ENCODE assay signal across 12 mouse cellular contexts in the genomic region with DNA sequence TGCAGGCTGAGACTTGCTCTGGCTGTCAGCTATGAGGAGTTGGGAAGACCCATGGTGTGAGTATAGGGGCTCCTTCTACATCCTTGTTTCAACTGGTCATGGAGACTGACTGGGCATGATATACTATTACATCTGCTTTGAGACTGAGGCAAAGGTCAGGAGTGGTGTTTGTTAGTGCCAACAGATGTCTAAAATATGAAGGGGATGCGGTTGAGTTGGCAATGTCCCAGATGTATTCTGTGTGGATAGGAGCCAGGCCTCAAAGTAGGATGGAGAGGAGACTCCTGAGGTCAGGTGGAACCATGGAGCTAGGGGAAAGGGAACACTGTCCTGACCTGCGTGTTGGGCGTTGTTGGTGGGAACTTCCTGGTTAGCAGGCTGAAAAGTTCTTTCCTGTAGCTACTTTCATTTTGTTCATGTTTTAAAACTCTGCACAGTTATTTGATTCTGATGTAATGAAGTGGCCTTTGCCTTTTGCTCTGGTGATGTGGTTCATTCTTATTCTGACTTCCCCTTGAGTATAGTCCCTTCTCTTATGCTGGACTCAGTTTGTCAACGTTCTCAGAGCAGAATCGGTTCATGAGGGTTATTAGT. TPM values are rescaled to one million over a fixed set of nuclear protein-coding genes. Genes with fewer than 3 reads are reported as not detected.
DNase-seq lines count a peak whose midpoint lies in the region; ATAC-seq and TF ChIP-seq lines count a peak whose summit lies in the region.
"Had no signal": no experiment of that assay in that cellular context is flagged by ENCODE, and none has a peak within 500 bp of the region (broad histone marks: within the 10 kb centered on the region; RNA-seq: fewer than 3 reads in every experiment).

No protein-coding gene starts in this region.

- H3K9ac ChIP-seq in neural tube, embryonic 13.5 days = no peak overlapping the region
- H3K9ac ChIP-seq in neural tube, embryonic 15.5 days (replicated peaks) = no peak overlapping the region
- no peak overlapping the region for H3K9ac ChIP-seq in embryonic facial prominence, embryonic 15.5 days
- H3K9ac ChIP-seq in stomach, embryonic 15.5 days = no peak overlapping the region
- H3K9ac ChIP-seq: hindbrain, embryonic 12.5 days had no signal

- no peak overlapping the region for H3K4me3 ChIP-seq in kidney, adult 2 months (ENCODE audit: insufficient read depth, low read depth, low read length)
- no peak overlapping the region for H3K4me3 ChIP-seq in neural tube, embryonic 13.5 days
- no peak overlapping the region for H3K4me3 ChIP-seq in neural tube, embryonic 15.5 days (replicated peaks)
- H3K4me3 ChIP-seq in embryonic facial prominence, embryonic 15.5 days (replicated peaks) = no peak overlapping the region
- H3K4me3 ChIP-seq in stomach, embryonic 15.5 days (replicated peaks) = no peak overlapping the region
- no peak overlapping the region for H3K4me3 ChIP-seq in cerebellum, adult 2 months (replicated peaks; ENCODE audit: insufficient read depth, low read depth, low read length)
- H3K4me3 ChIP-seq: hindbrain, embryonic 12.5 days had no signal

- H3K27me3 ChIP-seq in kidney, adult 2 months (replicated peaks; ENCODE audit: control insufficient read depth, insufficient read depth, low read length) = no peaks in the 10 kb centered on the region
- no peaks in the 10 kb centered on the region for H3K27me3 ChIP-seq in neural tube, embryonic 13.5 days
- no peaks in the 10 kb centered on the region for H3K27me3 ChIP-seq in neural tube, embryonic 15.5 days (replicated peaks)
- no peaks in the 10 kb centered on the region for H3K27me3 ChIP-seq in embryonic facial prominence, embryonic 15.5 days
- no peaks in the 10 kb centered on the region for H3K27me3 ChIP-seq in stomach, embryonic 15.5 days (replicated peaks)
- H3K27me3 ChIP-seq in cerebellum, adult 2 months (ENCODE audit: control insufficient read depth, insufficient read depth, low read length) = no peaks in the 10 kb centered on the region
- H3K27me3 ChIP-seq: hindbrain, embryonic 12.5 days had no signal

- no peak for TF ChIP-seq POLR2A in kidney, adult 2 months (IDR thresholded peaks at IDR 0.05; ENCODE audit: low read depth, low read length)
- TF ChIP-seq POLR2A in cerebellum, adult 2 months (IDR thresholded peaks at IDR 0.05; ENCODE audit: borderline replicate concordance, insufficient read depth, low read length) = no peak

- TF ChIP-seq CTCF in kidney, adult 2 months (conservative IDR thresholded peaks at IDR 0.05; ENCODE audit: insufficient read depth, insufficient read length, low read depth, low read length) = no peak
- no peak for TF ChIP-seq CTCF in cerebellum, adult 2 months (IDR thresholded peaks at IDR 0.05; ENCODE audit: borderline replicate concordance, insufficient read depth, low read depth, low read length)

- no peaks in the 10 kb centered on the region for H3K36me3 ChIP-seq in kidney, adult 2 months (ENCODE audit: control insufficient read depth, insufficient read depth, low read length)
- no peaks in the 10 kb centered on the region for H3K36me3 ChIP-seq in neural tube, embryonic 13.5 days
- no peaks in the 10 kb centered on the region for H3K36me3 ChIP-seq in neural tube, embryonic 15.5 days
- no peaks in the 10 kb centered on the region for H3K36me3 ChIP-seq in embryonic facial prominence, embryonic 15.5 days
- H3K36me3 ChIP-seq in stomach, embryonic 15.5 days = no peaks in the 10 kb centered on the region
- H3K36me3 ChIP-seq: hindbrain, embryonic 12.5 days had no signal

- DNase-seq in kidney, adult 2 months = no peak
- DNase-seq in kidney, adult 18-20 months = no peak
- DNase-seq in natural killer cell, adult 2 months (ENCODE audit: low spot score in 2 of 2) = no peak
- DNase-seq in cerebellum, adult 2 months = no peak
- DNase-seq: cerebellum, adult 9-11 months; kidney, postnatal 36 days; lung, postnatal 36 days had no signal

- H3K4me1 ChIP-seq in kidney, adult 2 months (ENCODE audit: control insufficient read depth, insufficient read depth, low read length) = peaks cover 39% of the 10 kb centered on the region
- peaks cover 46% of the 10 kb centered on the region for H3K4me1 ChIP-seq in neural tube, embryonic 13.5 days (replicated peaks)
- H3K4me1 ChIP-seq in neural tube, embryonic 15.5 days = peaks cover 42% of the 10 kb centered on the region
- H3K4me1 ChIP-seq in embryonic facial prominence, embryonic 15.5 days = peaks cover 36% of the 10 kb centered on the region
- peaks cover 13% of the 10 kb centered on the region for H3K4me1 ChIP-seq in stomach, embryonic 15.5 days
- 0 out of 2 replicates have a peak, but pooled peaks cover 5% of the 10 kb centered on the region for H3K4me1 ChIP-seq in cerebellum, adult 2 months (ENCODE audit: control insufficient read depth, insufficient read depth, low read length)

- peak overlapping the region; percentile 15 for H3K27ac ChIP-seq in kidney, adult 2 months (ENCODE audit: insufficient read depth, low read depth, low read length)
- H3K27ac ChIP-seq in neural tube, embryonic 13.5 days (replicated peaks) = peak overlapping the region; percentile 47; the same call in 1 of the 2 replicates
- H3K27ac ChIP-seq in neural tube, embryonic 15.5 days (replicated peaks) = no peak overlapping the region
- 0 out of 2 replicates have a peak overlapping the region, but pooled peaks have one; percentile 22 for H3K27ac ChIP-seq in embryonic facial prominence, embryonic 15.5 days (replicated peaks)
- H3K27ac ChIP-seq in stomach, embryonic 15.5 days = peak overlapping the region; percentile 71; the same call in 1 of the 2 replicates
- H3K27ac ChIP-seq in cerebellum, adult 2 months (ENCODE audit: insufficient read depth, low read length) = no peak overlapping the region

- no peaks in the 10 kb centered on the region for H3K9me3 ChIP-seq in neural tube, embryonic 13.5 days
- H3K9me3 ChIP-seq in neural tube, embryonic 15.5 days (replicated peaks) = no peaks in the 10 kb centered on the region
- H3K9me3 ChIP-seq in embryonic facial prominence, embryonic 15.5 days (replicated peaks) = no peaks in the 10 kb centered on the region
- H3K9me3 ChIP-seq in stomach, embryonic 15.5 days = no peaks in the 10 kb centered on the region
- H3K9me3 ChIP-seq: hindbrain, embryonic 12.5 days had no signal

- H3K4me2 ChIP-seq in neural tube, embryonic 13.5 days = no peak overlapping the region
- H3K4me2 ChIP-seq in neural tube, embryonic 15.5 days = no peak overlapping the region
- no peak overlapping the region for H3K4me2 ChIP-seq in embryonic facial prominence, embryonic 15.5 days (replicated peaks)
- H3K4me2 ChIP-seq in stomach, embryonic 15.5 days = no peak overlapping the region
- H3K4me2 ChIP-seq: hindbrain, embryonic 12.5 days had no signal

- ATAC-seq in neural tube, embryonic 13.5 days (ENCODE audit: low read depth) = no peak
- ATAC-seq in neural tube, embryonic 15.5 days (ENCODE audit: low FRiP score) = no peak
- ATAC-seq in embryonic facial prominence, embryonic 15.5 days (ENCODE audit: insufficient number of reproducible peaks, low FRiP score, low TSS enrichment, low read depth) = no peak
- ATAC-seq in stomach, embryonic 15.5 days (ENCODE audit: insufficient read depth, low FRiP score, low read depth) = no peak

- 54% methylated on average over 5 of the region's 5 CpGs for WGBS in kidney, adult 2 months
- WGBS in neural tube, embryonic 13.5 days = 84% methylated on average over 5 of the region's 5 CpGs
- 85% methylated on average over 5 of the region's 5 CpGs for WGBS in neural tube, embryonic 15.5 days
- 81% methylated on average over 5 of the region's 5 CpGs for WGBS in embryonic facial prominence, embryonic 15.5 days
- 77% methylated on average over 5 of the region's 5 CpGs for WGBS in stomach, embryonic 15.5 days
- WGBS in cerebellum, adult 2 months = 81% methylated on average over 5 of the region's 5 CpGs

RNA-seq across cellular contexts. Expression of gene Zfp750, which starts 32.2 kb away (rescaled TPM):
- polyA plus RNA-seq in kidney, adult 2 months (2012; rRNA removed) = 3.0 and 3.3 TPM in 2 replicates
- polyA plus RNA-seq in neural tube, embryonic 13.5 days (2015; fragmentation: Nextera tagmentation; extraction: Ambion mirVana) = 0.61 and 0.65 TPM in 2 replicates
- 0.40 and 0.79 TPM in 2 replicates for polyA plus RNA-seq in neural tube, embryonic 15.5 days (2015; fragmentation: Nextera tagmentation; extraction: Ambion mirVana)
- polyA plus RNA-seq in embryonic facial prominence, embryonic 15.5 days (2015; fragmentation: Nextera tagmentation; extraction: Ambion mirVana) = 26.7 and 33.2 TPM in 2 replicates
- 7.0 and 10.9 TPM in 2 replicates for polyA plus RNA-seq in stomach, embryonic 15.5 days (2015; fragmentation: Nextera tagmentation; extraction: Ambion mirVana)
- polyA plus RNA-seq in cerebellum, adult 2 months (2012; rRNA removed) = 0.98 and 1.00 TPM in 2 replicates

Comparison
In these comparisons a context has a peak if more than half of its experiments do, and no peak if none do; other contexts are left out.
1. H3K27ac ChIP-seq: peak in kidney, adult 2 months (single experiment), neural tube, embryonic 13.5 days (single experiment), embryonic facial prominence, embryonic 15.5 days (single experiment) and stomach, embryonic 15.5 days (single experiment); none in neural tube, embryonic 15.5 days (single experiment) and cerebellum, adult 2 months (single experiment).